Mouse (Mus musculus): ENCODE results near the gene Tmem198.

The Tmem198 gene

DNA sequence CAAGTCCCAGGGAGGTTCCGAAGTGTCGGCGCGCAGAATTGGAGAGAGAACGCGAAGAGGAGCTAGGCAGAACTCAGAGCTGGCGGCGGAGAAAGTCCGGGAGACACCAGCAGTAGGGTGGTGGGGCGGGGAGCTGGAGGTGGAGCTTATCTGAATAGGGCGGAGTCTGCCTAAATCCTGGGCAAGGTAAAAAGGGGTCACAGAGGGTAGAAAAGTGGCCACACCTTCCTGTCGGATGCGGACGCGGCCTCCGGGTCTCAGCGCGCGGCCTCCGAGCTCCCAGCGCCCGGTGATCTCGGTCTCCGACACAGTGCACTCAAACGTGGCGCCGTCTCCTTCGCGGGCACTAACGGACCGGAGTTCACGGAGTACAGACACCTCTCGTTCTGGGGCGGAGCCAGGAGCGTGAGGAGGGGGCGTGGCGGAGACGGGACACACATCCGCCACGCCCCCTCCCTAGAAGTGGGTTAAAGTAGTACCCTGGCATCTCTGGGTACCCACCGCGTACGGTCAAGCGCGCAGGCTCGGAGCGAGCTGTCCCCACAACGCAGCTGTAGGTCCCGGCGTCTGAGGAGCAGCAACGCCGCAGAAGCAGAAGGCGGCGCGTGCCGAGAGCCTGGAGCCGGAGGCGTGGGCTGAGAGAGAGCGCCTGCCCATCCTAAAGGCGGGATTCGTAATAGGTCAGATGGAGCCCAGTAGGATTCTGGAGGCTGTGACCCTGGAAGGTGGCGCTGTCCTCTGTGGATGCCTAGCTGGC lies 8.3 kb downstream of the Tmem198 start:
- under 1% methylated on average over 62 of the region's 62 CpGs for WGBS

DNA sequence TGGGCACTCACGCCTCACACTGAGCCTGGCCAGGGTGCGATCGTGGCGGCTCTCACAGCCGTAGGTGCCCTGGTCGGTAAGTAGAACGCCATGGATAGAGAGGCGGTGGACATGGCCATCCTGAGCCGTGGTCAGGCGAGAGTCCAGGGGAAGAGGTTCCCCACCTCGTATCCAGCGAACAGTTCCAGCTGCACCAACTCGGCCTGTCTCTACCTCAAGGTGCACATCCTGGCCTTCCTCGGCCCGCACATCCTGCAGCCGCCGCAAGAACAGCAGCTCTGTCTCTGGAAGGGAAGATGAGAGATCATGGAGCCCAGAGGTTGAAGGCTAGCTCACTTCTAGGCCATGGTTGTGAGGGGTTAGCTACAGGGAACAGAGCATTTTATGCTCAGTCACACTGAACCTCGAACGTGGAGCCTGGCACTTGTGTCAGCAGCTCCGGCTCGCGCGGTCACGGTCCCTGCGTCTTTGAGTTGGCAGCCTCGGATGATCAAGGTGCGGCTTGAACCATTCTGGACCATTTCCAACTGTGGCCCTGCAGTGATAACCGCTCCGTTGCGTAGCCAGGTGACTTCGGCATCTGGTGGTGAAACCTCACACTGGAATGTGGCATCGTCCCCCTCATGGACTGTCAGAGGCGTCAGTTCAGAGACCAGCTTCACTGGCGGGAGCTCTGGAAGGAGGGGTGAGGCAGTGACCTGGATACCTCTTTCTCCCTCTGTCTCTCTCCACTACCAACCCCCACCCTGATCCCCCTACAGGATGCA lies 11.6 kb downstream of the Tmem198 start:
- 90% methylated on average over 34 of the region's 34 CpGs for WGBS

DNA sequence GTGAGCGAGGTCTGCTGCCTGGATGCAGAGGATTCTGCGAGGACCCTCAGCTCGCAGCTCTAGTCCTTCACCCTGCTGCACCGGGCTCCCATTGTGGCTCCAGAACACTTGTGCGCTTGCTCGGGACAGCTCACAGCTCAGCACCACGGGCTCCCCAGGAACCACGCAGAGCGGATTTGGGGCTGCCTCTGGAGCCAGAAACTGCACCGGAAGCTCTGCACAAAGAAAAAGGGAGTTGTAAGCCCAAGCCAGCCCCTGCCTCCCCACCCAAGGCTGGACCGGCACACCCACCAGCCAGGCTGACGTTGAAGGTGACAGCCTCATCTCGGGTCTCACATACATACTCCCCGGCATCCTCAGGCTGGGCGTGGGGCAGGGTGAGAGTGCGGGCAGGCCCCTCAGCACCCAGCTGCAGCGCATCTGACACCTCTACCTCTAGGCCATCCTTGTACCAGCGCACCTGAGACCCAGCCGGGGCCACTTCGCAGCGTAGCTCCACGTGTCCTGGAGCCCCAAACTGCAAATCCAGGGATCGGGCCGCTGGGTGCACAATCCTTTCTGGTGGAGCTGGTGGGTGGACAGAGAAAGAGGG lies 13.3 kb downstream of the Tmem198 start:
- 71% methylated on average over 24 of the region's 24 CpGs for WGBS

DNA sequence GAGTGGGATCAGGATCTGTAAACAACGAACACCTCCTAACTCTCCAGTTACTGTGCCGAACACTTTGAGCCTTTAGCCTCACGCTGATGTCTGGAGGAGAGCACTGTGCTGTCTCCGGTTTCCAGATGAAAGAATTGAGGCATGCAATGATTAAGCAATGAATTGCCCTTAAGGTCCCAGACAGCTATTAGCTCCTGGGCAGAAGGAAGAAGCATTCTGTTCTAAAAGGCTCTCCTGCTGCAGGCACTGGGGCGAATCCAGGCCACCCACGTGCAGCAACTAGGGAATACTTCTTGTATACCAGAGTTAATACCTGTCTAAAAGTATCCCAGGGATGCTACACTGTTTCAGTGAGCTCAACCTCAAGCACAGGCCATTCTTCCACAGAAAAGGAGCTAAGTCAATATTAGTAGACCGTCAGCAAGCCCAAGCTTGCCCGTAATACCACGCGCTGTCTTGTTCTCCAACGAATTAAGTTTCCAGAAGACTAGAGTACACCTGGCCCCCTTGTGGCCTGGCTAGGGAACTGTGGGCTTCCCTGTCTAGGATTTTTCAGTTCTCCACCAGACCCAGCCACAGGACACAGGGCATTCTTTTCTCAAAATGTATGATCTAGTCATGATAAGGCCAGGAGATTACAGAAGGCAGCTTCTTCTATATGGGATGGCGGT lies 15.7 kb downstream of the Tmem198 start:
- 61% methylated on average over 12 of the region's 12 CpGs for WGBS

DNA sequence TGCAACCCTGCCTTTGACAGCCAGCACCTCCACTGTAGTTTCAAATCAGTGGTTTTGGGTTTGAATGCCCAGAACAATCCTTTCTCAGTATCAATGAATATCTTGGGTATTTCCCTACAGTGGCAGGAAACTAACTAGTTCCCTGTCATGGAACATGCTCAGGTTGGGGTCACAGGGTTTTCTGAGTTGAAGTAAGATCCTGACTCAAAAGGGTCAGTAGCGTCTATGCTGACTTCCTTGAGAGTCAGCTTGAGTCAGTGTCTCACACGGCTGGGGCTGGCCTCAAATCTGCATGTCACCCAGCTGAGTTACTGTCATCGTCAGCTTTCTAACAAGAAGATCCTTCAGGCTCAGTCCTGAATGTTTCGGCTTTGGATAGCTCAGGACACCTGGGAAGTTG lies 19.6 kb downstream of the Tmem198 start:
- 91% methylated on average over 4 of the region's 4 CpGs for WGBS

DNA sequence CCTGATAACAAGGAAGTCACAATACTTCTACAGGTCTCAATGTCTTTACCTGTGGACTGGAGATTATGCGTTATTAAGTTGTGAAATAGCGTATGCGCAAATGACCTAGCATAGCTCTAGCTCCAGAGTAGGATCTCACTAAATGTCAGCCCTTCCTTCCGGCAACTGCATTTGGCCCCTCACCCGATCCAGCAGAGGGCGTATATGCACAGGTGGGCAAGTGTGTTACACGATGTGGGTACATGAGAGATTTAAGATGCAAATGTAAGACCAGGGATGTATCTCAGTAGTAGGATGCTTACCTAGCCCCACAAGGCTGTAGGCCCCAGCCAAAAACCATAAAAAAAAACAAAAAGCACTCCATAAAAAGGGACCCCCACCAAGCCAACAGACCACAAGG lies 20.1 kb downstream of the Tmem198 start:
- WGBS, result 85% methylated on average over 7 of the region's 7 CpGs

DNA sequence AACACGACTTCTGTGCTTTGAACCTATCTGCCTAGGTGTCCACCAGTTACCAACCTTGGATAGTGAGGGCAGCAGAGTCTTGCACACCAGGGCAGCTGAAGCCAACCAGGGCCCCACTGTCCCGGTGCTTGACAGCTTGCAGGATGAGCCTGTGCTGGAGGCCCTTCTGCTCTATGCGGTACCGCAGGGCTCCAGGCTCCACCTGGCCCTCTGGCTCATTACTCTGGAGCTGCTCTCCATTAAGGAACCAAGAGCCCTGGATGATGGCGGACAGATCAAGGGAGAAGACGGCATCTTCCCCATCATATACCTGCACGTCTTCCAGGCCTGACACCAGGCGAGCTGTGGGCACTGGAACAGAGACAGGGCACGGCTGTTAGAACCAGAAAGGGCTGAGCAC lies 22.6 kb downstream of the Tmem198 start:
- 97% methylated on average over 9 of the region's 9 CpGs for WGBS

DNA sequence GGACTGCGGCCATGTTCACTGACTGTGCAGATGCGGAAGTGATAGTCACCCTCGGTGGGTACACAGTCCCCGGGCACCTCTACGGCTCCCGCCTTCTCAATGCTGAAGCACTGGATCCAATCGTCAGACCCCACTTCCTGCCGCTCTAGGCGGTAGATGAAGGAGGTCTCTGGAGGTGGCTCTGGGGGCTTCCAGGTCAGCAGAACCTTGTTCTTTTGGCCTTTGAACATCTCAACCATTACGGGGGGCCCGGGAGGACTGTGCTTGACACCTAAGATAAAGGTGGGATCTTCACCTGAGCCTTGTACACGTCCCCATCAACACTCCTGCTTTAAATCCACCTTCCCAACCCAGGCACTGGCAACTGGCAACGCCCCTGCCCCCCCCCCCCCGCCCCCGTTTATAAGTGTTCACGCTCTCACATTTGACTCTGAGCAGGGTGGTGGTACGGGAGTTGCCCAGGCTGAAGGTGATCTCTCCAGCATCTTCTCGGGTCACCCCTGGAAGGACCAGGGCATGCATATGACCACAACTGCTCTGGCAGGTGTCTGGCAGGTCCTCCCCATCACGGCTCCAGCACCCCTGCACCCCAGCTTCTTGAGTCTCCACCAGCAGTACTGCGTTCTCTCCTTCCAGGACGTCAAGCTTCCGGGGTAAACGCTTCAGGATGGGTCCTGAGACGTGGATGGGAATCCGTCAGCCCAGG lies 23.8 kb downstream of the Tmem198 start:
- WGBS, result 91% methylated on average over 25 of the region's 25 CpGs

DNA sequence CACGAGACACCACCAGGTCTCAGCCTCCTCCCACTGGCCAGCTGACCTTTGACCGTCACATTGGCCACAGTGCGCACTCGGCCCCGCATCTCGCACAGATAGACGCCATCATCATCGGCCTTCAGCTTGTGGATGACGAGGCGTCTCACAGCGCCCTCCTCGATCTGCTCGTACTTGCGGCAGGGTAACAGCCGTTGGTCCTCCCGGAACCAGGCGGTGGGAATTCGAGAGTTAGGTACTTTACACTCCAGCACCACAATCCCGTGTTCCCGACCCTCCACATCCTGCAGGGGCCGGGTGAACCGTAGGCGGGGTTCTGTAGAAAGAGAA lies 24.3 kb downstream of the Tmem198 start:
- WGBS, result 81% methylated on average over 23 of the region's 23 CpGs

DNA sequence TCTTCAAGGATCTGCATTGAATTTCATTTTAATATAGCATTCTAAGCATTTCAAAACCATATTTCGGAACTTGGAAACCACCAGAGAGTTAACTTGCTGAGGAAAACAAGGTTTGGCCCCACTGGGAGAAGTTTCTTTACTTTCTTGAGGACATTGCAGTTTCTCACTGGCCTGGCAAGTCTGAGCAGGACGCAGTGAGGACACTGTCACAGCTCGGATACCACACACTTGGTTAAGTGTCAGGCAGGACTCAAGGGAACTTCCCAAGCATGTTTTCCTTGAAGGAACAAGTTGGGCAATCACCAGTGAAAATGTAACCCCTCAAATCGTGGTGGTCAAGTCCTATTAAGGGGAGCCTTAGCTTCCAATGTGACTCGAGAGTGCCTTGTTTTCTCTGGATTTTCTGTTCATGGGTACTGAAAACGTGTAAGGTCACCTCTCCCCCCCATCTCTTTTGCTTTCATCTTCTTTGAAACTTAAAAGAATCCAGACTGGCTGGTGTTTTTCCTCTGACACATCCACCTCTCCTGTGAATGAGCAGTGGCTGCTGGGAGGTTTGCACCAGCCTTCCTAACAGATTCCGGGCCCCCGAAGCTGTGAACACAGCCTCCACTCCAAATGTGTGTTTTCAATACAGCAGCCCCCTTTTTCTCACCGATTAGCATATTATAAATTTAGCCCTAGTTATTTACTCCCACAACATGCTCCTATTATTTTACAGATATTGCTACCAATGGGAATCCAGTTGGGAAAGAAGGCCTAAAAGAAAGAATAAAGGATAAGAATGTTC lies 25.1 kb downstream of the Tmem198 start:
- 48% methylated on average over 9 of the region's 9 CpGs for WGBS

DNA sequence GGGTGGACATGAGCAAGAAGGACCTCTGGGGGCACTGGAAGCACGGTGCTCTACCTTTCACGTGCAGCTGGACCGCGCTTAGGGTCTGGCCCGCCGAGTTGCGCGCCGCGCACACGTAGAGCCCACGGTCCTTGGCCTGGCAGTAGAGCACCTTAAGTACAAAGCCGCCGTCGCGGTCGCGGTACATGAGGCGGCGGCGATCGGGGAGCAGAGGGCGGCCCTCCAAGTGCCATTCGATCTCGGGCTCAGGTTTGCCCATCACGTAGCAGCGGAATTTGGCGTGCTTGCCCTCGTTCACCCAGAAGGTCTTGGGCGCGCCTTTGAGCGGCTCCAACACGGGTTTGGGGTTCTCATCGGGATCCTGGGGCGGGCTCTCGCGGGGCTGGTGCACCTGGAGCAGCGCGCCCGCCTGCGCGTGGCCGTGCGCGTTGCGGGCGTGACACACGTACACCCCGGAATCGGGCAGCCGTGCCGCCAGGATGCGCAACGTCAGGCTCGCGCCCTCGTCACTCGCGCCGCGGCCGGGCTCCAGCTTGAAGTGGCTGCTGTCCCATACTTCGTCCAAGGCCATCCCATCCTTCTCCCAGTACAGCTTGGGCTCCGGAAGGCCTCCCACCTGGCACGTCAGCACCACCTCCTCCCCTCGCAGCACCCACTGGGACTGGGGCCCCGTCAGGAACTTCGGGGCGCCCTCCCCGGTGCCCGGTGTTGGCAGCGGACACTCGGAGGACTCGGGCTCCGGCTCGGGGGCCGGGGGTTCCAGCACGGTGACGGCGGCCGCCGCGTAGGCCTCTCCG lies 26.0 kb downstream of the Tmem198 start:
- WGBS, result under 1% methylated on average over 84 of the region's 84 CpGs

DNA sequence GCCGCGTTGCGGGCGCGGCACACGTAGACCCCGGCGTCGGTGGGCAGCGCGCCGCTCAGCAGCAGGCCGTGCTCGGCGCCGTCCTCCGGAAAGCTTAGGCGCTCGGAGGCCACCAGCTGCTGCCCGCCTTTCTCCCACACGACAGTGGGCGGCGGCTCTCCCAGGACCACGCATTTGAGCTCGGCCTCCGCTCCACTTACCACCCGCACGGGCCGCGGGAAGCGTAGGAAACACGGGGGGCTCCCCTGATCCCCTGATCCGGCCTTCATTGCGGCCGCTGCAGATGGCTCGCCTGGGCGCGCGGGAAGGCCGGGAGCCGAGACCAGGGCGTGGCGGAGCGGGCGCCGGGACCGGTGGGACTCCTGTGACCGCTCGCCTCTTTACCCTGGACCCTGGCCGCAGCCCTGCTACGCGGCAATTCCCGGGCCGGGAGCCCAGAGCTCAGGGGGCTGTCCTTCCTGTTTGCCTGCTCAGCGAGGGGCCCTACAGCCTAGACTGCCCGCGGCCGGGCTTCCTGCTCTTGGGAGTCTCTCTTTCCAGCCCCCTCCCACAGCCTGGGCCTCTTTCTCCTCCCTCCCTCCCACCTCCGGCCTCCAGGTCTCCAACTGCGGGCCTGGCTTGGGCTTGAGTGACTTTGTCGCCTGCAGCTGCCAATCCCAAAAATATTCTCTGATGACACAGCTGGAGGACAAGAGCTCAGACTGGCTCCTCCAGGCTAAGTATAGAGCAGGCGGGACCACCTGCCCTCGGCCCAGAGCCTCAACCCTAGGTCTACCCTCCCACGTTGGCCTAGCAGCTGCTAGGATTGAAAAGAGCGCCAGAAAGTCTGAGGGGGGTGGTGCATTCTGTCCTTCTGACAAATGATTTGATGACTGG lies 26.9 kb downstream of the Tmem198 start, which contains the start of gene Obsl1:
Gene Obsl1, minus strand, starts transcription at position 497 of the 876 bp plus-strand sequence.
- under 1% methylated on average over 65 of the region's 65 CpGs for WGBS

DNA sequence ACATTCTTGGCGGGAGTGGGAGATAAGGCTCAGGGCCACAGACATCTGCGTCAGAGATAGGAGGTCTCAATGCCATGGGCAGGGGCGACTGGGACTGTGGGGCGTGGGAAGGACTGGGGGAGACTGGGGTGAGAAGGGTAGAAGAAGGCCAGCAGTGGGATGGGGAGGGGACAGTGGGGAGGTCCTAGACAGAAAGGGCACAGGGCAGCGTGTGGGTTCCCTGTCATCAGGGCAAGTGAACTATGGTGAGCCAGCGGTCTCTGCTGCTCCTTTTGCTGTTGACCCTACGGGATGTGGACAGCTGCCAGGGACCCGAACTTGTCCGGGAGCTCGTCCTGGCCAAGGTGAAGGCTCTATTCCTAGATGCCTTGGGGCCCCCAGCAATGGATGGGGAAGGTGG lies 27.7 kb downstream of the Tmem198 start, which contains the start of gene Inha:
Gene Inha, plus strand, starts transcription at position 72 of the 400 bp plus-strand sequence.
- 79% methylated on average over 10 of the region's 10 CpGs for WGBS

DNA sequence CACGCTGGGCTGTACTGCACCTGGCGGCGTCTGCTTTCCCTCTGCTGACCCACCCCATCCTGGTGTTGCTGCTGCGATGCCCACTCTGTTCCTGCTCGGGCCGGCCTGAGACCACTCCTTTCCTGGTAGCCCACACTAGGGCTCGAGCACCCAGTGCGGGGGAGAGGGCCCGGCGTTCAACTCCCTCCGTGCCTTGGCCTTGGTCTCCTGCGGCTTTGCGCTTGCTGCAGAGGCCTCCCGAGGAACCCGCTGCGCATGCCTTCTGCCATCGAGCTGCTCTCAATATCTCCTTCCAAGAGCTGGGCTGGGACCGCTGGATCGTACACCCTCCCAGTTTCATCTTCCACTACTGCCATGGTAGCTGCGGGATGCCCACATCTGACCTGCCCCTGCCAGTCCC lies 30.3 kb downstream of the Tmem198 start:
- WGBS, result 60% methylated on average over 20 of the region's 20 CpGs

DNA sequence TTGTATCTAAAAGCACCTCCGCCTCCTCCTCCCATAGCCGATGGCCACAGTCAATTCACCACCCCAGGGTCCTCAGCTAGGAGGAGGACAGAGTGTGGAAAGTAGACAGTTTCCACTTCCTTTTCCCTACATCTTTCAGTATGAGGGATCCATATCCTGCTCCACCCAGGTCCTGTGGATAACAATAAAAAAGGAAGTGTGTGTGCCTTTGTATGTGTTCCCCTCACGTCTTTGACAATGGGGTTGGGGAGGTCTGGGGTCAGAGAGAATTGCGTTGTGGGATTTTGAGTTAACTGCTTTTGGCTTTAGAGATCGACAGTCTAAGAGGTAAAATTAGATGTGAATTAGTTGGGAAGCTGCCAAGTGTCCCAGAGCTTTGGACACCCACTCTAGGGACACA lies 30.8 kb downstream of the Tmem198 start:
- 61% methylated on average over 5 of the region's 5 CpGs for WGBS

DNA sequence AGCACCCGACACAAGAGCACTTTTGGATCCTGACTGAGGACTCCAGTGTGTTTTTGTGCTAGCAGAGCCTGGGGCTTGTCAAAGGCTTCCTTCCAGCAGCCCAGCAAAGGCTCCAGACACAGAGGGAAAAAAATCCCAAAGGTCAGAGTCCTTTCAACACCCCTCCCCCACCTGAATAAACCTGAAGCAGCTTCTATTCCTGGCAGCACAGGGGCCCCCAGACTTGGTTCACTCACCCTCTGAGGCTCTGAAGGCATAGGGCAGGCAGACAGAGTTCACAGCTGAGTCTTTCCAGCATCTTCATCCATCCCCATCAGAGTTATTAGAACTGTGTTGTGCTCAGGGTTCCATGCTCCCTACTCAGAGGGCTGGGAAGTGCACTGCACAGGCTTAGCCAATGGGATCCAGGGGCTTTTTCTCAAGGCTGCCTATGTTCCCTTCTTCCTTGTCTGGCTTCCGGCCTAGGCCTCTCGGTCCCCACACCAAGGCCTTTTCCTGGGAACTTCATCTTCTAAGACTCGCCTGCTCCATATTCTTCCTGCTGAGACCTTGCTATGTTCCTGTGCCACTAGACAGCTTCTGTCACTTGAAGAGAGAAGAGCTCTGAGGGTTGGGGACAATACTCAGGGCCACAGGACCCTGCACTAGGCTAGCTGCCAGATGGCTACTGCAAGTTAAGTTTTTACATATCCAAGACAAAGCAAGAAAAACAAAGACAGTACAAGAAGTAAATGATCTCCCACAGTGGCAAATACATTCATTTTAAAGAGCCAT lies 32.3 kb downstream of the Tmem198 start:
- WGBS, result 79% methylated on average over 4 of the region's 4 CpGs

DNA sequence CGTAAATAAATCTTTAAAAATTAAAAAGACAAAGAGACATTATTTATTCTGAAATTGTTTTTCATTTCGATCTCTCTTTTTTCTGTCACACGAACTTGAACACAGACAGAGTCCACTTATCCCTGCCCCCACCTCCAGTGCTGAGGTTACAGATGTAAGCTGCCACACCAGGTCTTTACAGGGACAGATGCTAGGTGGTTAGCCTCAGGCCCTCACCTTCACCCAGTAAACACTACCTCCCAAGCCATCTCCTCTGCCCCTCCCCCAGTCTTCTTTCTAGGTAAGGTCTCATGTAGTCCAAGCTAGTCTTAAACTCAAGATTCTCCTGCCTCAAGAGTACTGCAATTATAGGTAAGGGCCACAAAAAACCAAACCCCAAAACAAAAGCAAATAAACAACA lies 33.2 kb downstream of the Tmem198 start:
- WGBS, result 94% methylated on average over 3 of the region's 3 CpGs

DNA sequence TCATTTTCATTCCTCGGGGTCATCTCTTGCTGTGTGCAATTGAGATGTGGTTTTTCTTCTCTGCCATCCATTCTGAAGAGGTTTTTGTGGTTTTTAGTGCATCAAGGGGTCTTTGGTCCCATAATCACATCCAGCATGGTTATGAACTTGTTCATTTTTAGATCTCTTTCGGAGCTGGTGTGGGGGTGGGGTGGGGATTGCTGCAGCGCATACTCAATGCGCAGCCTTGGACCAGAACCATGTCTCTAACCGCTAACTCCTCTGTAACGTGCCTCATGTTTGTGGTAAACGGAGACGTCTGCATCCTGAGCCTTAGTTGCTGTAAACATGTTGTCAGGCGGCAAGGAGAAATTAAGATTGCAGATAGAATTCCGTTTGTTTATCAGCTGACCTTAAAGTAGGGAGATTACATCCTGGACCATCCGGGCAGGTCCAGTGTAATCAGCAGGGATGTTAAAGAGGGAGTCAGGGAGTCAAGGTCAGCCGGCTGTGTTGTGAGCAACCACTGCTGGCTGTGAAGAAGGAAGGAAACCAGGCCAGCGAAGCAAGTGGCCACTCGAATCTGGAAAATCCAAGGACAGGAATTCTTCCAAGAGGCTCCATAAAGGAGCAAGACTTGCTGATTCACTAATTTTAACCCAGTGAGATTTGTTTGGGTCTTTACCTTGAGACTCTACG lies 37.5 kb downstream of the Tmem198 start:
- WGBS, result 79% methylated on average over 15 of the region's 15 CpGs

Data from cerebral cortex, adult 2 months (tissue).